Mouse (Mus musculus) neural tube, embryonic 10.5 days (tissue): ENCODE results near the gene Tmem43.
"Not testable (repeated sequence)": the region's sequence is repeated elsewhere in the genome, so short reads cannot be mapped to it uniquely, and the experiment has no call there.

ENCODE experiments used
- DNase-seq: peaks from one replicate; pipeline ENCODE4 v3.0.0-alpha.2; 2017; ENCODE audit warnings: low spot score; ENCODE audit errors: extremely low spot score

Gene Tmem43

DNA sequence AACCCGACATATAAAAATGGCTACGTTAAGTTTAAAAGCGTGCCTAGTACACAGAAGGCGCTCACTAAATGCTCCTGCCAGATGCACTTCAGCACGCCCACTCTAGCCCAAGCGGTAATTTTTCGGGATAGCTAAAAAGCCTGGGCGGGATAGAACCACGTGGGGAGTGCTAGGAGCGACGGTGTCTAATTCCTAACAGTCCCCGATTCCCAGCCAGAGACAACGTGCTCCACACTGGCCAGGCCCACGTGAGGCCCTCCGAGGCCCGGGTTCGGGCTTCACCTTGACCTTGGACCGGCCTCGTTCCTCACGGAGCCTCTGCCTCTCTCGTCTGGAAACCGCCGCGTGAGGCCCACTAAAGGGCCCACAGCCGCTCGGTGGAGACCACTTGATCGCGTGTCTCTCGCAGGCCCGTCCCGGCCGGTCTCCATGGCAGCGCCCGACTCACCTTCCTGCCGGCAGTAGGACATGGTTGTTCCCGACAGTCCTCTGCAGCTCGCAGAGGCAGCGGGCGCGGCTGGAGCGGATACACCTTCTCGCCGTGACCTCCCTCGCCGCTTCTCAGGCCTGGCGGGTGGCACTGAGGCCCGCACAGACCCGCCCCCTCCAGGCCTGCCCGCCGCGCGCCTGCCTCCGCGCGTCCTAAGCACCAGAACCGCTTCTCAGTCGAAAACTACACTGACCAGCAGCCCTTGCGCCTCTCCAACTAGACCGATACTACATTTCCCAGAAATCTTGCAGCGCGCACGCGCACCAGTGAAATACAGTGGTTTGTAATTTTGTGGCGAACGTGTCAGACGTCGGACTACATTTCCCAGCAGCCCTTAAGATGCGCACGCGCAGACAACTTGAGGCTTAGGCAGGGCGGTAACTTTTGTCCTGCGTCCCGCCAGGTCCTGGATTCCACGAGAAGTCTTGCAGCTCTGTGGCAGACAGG lies at the start of gene Tmem43, which contains the start of gene Chchd4:
Tmem43 (plus strand) TSS at position 836 of the 937 bp plus-strand sequence.
Chchd4 (minus strand) TSS at position 679 of the 937 bp plus-strand sequence.
- peak; percentile 97 for DNase-seq

DNA sequence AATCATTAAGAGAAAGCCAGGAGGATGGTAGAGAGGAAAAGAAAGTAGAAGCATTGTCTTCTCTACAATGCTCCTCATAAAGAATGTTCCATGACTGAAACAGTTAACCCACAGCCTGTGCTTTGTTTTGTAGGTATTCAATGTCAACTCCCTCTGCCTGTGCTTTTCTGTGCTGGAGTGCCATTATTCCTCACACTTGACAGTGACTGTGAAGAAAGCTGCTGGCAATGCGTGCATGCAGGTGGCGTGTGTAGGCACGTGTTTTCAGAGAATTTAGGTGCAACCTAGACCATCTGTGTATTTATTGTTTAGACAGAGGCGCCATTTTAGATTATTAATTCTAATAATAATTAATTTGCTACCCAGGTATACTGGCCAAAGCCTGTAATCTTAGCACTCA lies 49.4 kb upstream of the Tmem43 start:
- DNase-seq: no peak

DNA sequence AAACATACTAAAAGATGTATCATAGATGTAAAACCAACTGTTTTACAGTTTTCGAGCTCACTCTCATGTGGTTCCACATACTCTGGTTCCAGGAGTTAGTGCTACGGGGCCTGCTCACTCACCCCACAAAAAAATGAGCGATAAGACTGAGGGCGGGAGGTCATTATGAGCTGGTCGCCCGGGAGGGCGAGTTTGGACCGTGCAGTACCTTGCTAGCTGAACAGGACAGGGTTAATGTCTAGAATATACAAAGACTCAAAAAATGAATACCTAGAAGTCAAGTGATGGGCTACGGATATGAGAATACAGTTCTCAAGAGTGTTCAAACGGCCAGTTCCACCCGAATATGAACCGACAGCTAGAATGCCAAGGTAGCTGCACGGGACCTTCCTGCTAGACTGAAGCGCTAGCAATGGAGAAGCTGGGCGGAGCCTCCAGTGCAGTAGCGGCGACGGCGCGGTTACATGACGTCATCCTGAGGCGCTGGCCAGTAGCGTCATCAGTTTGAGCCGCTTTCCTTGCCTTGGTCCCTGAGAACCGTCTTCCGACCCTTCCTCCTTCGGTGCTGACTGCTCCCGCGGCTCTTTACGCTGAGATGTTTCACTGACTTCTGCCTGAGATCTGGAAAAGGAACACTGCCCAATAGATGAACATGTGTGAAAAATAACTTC lies 32.9 kb upstream of the Tmem43 start:
- peak; percentile 96 for DNase-seq

DNA sequence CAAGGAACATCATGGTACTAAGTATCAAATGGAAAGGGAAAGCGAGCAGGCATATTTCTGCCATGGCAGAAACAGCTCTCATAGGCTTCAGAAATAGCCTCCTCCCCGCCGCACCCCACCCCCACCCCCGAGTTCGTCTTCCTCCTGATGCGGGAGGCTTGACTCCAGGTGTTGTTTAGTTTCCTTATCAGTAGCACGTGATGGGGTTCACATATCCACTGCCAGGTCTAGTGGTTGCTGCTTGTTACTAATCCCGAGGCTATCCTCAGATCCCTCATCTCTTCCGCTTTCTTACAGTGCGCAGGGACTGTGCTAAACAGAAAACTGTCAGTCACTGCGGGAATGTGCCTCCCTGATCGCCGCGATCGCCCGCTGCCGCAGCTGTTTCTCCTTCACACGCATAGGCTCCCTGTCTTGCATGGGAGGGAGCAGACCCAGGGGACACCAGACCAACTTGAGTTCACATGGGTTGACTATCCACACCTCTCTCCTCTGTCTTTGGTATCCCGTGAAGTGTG lies 32.3 kb upstream of the Tmem43 start:
- DNase-seq: no peak

DNA sequence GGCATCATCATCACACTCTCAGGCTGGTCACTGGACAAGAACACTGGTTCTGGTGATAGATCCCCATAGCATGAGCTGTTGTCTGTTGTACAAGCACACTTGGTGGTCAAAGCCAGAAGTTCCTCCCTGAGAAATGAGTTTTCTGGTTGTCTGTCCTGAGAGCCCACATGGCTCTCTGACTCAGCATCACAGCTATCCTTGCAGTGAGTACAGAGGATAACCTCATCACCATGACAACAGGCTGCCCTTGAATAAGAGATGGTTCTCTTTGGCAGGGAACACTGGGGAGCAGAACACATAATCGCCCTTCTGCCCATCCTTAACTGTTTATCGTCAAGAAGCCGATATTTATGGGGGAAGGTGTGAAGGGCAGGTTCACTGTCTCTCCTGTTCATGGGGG lies 28.2 kb upstream of the Tmem43 start:
- DNase-seq: no peak

DNA sequence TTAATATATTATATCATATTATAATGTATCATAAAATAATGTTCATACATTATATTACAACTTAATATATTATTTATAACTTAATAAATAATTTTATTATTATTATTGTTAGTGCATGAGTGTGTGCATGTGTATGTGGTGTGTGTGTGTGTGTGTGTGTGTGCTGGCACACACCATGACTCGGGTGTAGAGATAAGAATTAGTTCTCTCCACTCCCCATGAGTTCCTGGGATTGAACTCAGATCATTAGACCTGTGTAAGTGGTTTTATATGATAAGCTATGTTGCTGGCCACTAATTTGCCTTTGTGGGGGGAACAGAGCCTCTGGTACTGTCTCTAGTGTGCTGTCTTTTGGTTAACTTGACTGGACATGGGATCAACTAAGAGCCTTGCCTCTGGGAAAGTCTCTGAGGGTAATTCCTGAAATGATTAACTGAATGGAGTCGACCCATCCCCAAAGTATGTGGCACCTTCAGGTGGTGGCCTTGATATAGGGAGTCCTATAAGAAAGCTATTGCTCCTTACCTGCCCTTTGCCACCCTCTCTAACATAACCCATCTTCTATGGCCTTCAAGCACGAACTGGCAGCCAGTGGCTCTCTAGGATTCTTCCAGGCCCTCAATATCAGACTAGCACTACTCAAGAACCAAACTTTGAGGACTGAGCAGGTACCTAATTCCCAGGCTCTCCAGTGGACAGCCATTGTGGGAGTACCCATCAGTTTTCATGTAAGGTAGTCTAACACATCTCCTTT lies 23.9 kb upstream of the Tmem43 start:
- DNase-seq: no peak

DNA sequence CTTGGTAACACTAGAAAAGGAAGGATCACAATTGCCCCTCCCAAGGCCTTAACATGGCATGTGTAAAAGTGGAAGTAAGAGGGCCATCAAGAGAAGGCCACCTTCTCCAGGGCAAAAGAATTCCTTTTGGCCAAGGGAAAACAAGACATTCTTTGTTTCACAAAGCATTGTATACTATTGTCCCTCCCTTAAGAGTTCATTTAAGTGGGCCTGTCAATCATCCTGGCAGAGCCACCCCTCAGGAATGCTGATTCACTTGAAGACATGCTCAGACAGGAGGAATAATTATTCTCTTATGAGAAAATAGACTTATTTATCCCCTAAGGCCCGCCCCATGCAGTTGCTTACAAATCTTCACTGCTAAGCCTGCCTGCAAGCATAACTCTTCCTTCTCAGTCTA lies 21.4 kb upstream of the Tmem43 start:
- DNase-seq: no peak

GRCm38 (mm10) chr6:91454546-91454945 lies 19.0 kb upstream of the Tmem43 start:
- DNase-seq: no peak

GRCm38 (mm10) chr6:91459471-91459870 lies 14.0 kb upstream of the Tmem43 start:
- no peak for DNase-seq

DNA sequence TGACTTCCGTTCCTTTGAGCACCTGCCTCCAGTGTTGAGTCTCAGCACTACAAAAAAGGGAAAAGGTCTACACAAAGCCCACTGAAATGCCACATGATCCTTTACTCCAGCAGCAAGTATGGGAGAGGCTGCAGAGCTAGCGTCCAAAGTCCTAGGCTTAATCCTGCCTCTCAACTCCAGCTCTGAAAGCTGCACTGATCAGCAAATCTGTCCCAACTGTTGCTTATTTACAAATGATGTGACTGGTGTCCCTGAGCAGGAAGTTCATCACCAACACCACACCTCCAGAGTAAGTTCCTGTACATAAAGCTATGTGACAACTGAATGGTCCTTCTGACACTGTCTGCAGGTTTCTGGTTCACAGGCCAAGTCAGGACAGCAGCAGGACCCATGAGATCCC lies 7.7 kb upstream of the Tmem43 start:
- DNase-seq: no peak

- no peak for DNase-seq
Measured at GRCm38 (mm10) chr6:91467106-91467505, 6.4 kb upstream of the Tmem43 start.

- DNase-seq: no peak
Measured at GRCm38 (mm10) chr6:91470712-91471111, 2.8 kb upstream of the Tmem43 start.

DNA sequence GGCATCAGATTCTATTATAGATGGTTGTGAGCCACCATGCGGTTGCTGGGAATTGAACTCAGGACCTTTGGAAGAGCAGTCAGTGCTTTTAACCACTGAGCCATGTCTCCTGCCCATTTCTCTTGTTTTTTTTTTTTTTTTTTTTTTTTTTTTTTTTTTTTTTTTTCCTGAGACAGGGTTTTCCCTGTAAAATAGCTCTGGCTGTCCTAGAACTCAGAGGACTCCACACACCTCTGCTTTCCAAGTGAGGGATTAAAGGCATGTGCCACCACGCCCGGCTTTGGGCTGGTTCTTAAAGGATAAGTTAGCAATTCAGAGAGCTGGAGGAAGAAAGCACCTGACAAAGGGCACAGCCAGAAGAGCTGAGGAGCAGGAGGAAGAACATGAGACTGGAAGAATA lies 2.1 kb upstream of the Tmem43 start:
- not testable (repeated sequence) for DNase-seq

GRCm38 (mm10) chr6:91472319-91472718 lies 1.2 kb upstream of the Tmem43 start:
- peak; percentile 18 for DNase-seq

GRCm38 (mm10) chr6:91473805-91474440 lies 420 bp downstream of the Tmem43 start:
- no peak for DNase-seq

DNA sequence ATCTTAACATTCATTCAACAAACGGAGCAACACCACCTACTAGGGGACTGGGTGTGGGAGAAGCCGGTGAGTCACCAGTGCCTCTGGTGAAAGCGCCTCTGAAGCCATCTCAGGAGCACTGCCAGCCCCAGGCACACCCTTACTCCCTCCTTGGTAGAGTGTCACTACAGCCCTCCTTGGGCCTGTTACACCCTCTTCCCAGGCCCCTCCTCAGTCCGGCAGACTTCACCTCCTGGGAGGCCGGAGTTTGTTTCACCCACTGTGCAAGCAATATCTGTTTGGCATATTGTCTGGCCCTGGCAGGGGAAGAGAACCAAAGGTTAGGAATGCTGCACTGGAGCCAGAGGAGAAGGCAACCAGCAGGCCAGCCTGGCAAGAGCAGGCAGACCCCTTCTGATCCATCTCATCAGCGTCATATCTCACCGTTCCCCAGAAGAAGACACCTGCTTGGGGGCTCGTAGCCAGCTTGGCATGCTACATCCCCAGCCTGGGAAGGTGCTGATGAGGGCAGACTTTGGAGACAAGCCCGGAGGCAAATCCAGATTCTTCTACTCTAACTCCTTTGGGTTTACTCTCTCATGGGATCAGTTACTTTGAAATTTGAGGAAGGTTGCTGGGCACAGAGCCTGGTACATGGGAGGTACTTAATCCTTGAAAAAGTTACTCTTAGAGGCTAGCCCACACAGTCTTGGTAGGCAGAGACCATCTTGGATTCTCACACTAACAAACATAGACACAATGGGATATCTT lies 1.1 kb downstream of the Tmem43 start:
- no peak for DNase-seq

- no peak for DNase-seq
Measured at GRCm38 (mm10) chr6:91476541-91476940, 3.0 kb downstream of the Tmem43 start.

DNA sequence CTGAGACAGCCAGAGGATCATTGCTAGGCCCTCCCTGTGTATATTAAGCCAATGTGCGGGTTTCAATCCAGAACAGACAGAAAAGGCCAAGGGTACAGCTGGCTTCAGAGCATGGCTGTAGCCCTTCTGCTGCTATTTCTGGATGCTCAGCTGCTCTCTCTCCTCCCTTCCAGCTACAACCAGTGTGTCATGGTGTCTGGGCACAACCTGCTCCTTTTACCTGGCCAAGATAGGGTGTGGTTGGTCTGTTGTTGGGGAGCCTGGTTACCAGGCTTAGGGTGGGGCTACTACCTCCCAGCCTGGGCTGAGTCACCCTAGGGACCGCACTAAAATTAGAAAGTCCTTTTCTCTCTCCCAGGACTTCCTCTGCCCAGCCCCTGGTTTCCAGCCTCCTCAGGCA lies 9.9 kb downstream of the Tmem43 start:
- DNase-seq: no peak

DNA sequence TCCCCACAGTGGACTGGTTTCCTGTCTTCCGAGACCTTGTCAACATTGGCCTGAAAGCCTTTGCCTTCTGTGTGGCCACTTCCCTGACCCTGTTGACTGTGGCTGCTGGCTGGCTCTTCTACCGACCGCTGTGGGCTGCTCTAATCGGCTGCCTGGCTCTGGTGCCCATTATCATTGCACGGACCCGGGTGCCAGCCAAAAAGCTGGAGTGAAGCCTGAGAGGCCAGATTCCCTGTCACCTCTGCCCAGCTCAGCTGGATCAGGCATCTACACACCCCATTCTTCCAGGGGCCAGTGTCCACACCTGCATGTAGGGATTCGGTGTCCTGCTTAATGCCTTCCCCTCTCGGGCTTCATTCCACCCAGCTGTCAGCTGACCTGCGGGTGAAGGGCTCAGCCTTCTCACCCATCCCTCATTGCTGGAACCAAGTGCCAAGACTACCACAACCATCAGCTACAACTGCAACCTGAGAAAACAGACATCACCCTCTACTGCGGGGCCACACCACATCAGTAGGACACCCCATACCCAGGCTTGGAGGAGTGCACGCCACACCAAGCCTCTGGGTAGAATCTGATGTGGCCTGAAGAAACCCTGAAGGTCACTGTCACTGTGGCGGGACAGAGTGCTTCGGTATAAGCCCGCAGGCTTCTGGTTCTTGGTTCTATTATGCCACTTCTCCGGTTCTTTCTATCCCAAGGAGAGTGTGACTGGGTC lies 13.4 kb downstream of the Tmem43 start:
- DNase-seq: no peak
